Mouse (Mus musculus) gastrocnemius, adult 2 months (tissue): Measurements from ENCODE around the gene Fbxo5. TPM values are rescaled to one million over a fixed set of nuclear protein-coding genes. Genes with fewer than 3 reads are reported as not detected.

Source experiments
- DNase-seq: peaks from one replicate; pipeline ENCODE4 v3.0.0; 2022
- H3K27ac ChIP-seq: fragments of 200-600 bp; 2 replicates; pipeline ENCODE4 v1.8.1; 2022; ENCODE audit warnings: mild to moderate bottlenecking
- H3K4me3 ChIP-seq: fragments of 200-600 bp; 2 replicates; pipeline ENCODE4 v1.8.1; 2022; ENCODE audit warnings: mild to moderate bottlenecking, moderate library complexity
- CTCF ChIP-seq: fragments of 200-600 bp; IDR thresholded peaks from 2 replicates; pipeline ENCODE4 v1.8.1; 2022; ENCODE audit warnings: antibody characterized with exemption, mild to moderate bottlenecking, moderate library complexity
- intact Hi-C: fragments of 180-260 bp; cut with DNase I; formaldehyde crosslinking; loops from one replicate; pipeline ENCODE4 v1.15.1; 2025
- long read RNA-seq, 2 experiments: library from polyadenylated mRNA; stranded (forward); transcript quantifications; one replicate each; pipeline ENCODE4 v2.0.0; 2021
- total RNA-seq, 2 experiments: library from RNA; stranded (reverse); gene quantifications; 2 replicates each; pipeline ENCODE4 v1.2.3; 2021

Fbxo5 gene
- total RNA-seq, result under 1 TPM; 0.36 to 0.45 TPM
- long read RNA-seq, experiment 1, partial matches to known transcripts, result 0 of 1 reads
- long read RNA-seq, experiment 1, other reads (novel, unspliced or antisense), result 0 of 1 reads
- long read RNA-seq, experiment 2, partial matches to known transcripts, result 0 of 2 reads
- long read RNA-seq, experiment 2, other reads (novel, unspliced or antisense), result 0 of 2 reads

- intact Hi-C loops, result loop anchor here (1.0 kb wide), 1 partner anchor 19 kb away; no protein-coding TSS in a partner anchor
- peak within 1 kb of the TSS; percentile 95 for H3K27ac ChIP-seq
- DNase-seq, result peak; percentile 99
- H3K4me3 ChIP-seq, result peak within 1 kb of the TSS; percentile 77
- no peak for TF ChIP-seq CTCF
Observed at GRCm38 (mm10) chr10:5805243-5805730, at the start of gene Fbxo5. Fbxo5 (minus strand) TSS chr10:5805600.

- no peak for DNase-seq
- Histone ChIP-seq H3K4me3 (no peak overlapping the region), H3K27ac (no peak overlapping the region)
- intact Hi-C loops, result no loop called here
- no peak for TF ChIP-seq CTCF
Observed at GRCm38 (mm10) chr10:5853290-5853868, 48.0 kb upstream of the Fbxo5 start.

- DNase-seq, result no peak
- no peak overlapping the region for H3K27ac ChIP-seq
- H3K4me3 ChIP-seq, result no peak overlapping the region
- intact Hi-C loops, result no loop called here
- TF ChIP-seq CTCF, result peak; percentile 55
Observed at GRCm38 (mm10) chr10:5846939-5847338, 41.5 kb upstream of the Fbxo5 start.

DNA sequence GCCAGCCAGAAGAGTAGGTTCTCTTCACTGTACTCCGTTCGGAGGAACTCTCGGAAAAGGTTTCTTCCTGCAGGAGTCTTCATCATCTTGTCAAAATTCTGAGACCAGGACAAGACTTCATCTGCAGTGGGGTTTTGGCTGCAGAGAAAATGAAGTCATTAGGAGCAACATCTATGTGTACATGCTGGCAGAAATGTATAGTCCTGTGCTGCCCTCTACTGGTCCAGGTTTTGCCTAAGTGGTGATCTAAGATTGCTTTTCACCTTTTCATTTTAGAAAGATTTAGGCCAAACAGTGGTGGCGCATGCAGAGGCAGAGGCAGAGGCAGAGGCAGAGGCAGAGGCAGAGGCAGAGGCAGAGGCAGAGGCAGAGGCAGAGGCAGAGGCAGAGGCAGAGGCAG, 36.0 kb upstream of the Fbxo5 start:
- H3K4me3 ChIP-seq, result no peak overlapping the region
- H3K27ac ChIP-seq, result no peak overlapping the region
- intact Hi-C loops, result loop anchor here (5.0 kb wide), 1 partner anchor 39 kb away; no protein-coding TSS in a partner anchor
- peak; percentile 53 for TF ChIP-seq CTCF
- peak; percentile 34 for DNase-seq

DNA sequence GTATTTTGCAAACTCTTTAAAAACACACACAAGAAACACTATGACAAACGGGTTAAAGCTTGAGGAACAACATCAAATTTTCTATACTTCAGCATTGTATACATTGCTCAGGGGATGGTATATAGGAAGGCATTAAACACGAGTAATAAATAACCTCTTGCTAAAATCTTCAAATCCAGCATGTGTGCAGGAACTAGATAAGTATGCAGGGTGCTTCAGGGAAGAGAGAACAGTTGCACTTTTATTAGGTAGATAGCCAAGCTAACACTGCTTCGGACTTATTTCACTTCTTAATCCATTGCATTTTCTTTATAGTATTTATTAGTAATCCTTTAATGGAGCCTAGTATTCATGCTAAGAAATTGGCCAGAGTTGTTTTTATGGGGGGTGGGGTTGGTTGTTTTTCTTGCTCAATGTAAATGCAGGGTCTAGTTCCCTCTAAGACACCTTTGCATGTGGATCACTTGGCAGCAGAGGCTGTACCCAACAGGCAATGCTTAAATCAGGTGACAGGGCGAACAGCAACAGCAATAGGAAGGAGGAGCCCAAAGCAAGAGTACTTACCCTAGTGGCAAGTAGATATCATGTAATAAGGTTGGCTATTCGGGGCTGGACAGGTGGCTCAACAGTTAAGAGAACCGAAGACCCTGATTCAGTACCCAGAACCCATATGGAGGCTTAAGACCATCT, 21.1 kb upstream of the Fbxo5 start:
- H3K4me3 ChIP-seq, result no peak overlapping the region
- no peak overlapping the region for H3K27ac ChIP-seq
- TF ChIP-seq CTCF, result no peak
- DNase-seq, result no peak
- intact Hi-C loops, result no loop called here

GRCm38 (mm10) chr10:5824779-5825178, 19.4 kb upstream of the Fbxo5 start:
- DNase-seq, result no peak
- H3K27ac ChIP-seq, result peak overlapping the region; percentile 93
- peak overlapping the region; percentile 76 for H3K4me3 ChIP-seq
- TF ChIP-seq CTCF, result peak; percentile 77
- intact Hi-C loops, result loop anchor here (1.0 kb wide), 1 partner anchor 19 kb away; the partner anchor contains the start of gene Fbxo5

DNA sequence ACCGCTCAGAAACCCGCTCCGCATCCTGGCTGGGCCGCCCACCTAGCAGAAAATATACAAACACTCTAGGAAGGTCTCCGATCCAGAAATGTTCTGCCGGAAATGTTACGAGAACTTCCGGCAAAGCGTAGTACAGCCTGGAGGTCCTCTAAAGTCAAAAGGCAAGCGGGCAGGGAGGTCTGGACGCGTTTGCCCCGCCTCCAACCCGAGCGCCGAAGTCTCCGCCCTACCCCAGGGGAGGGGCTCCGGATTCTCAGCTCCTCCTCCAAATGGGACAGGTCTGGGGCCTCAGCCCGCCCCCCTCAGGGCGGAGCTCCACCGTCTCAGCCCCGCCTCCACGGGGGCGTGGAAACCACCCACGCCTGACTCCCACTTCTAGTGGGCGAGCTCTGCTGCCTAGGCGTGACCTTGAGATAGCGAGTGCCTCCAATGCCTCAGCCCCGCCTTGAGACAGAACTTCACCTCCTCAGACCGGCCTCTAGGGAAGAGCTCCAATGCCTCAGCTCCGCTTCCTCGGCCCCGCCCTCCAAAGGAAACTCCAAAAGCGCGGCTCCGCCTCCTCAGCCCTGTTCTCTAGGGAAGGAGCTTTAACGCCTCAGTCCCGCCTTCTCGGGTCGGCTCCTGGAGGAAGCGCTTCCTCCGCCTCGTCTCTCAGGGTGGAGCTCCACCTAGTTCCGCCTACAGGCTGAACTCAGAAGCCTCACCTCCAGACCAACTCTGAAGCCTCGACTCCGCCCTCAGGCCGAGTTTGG, 18.5 kb upstream of the Fbxo5 start, which contains the start of gene Mtrf1l:
TSS of gene Mtrf1l (minus strand) at position 171 of the 752 bp plus-strand sequence.
- intact Hi-C loops, result loop anchor here (1.0 kb wide), 1 partner anchor 19 kb away; the partner anchor contains the start of gene Fbxo5
- no peak for TF ChIP-seq CTCF

GRCm38 (mm10) chr10:5823291-5823739, 17.9 kb upstream of the Fbxo5 start:
- TF ChIP-seq CTCF, result no peak
- intact Hi-C loops, result no loop called here
- Histone ChIP-seq H3K4me3 (peak overlapping the region; percentile 76), H3K27ac (peak overlapping the region; percentile 93)
- no peak for DNase-seq

More for the DNA sequence above, 18.5 kb upstream of the Fbxo5 start, which contains the start of gene Mtrf1l:
- peak within 1 kb of the TSS; percentile 76 for H3K4me3 ChIP-seq
- DNase-seq, result peak; percentile 98
- peak within 1 kb of the TSS; percentile 93 for H3K27ac ChIP-seq

DNA sequence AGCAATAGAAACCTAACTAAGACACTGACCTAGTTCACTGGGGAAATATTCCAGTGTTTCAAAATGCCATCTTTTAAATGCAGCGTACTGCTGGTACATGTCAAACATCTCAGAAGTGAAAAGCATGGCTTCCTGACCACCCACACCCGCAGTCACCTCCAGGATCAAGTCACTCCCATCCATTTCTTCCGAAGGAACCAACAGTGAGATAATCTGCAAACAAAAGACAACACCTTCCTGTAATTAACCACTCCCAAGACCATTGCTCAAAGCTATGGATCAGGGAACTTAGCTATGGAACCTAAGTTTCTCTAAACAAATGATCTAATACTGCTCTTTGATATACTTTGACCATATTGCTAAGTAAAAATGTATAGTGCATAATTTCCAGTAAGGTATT, 13.4 kb upstream of the Fbxo5 start:
- no peak for TF ChIP-seq CTCF
- no peak overlapping the region for H3K4me3 ChIP-seq
- DNase-seq, result no peak
- intact Hi-C loops, result no loop called here
- H3K27ac ChIP-seq, result no peak overlapping the region

DNA sequence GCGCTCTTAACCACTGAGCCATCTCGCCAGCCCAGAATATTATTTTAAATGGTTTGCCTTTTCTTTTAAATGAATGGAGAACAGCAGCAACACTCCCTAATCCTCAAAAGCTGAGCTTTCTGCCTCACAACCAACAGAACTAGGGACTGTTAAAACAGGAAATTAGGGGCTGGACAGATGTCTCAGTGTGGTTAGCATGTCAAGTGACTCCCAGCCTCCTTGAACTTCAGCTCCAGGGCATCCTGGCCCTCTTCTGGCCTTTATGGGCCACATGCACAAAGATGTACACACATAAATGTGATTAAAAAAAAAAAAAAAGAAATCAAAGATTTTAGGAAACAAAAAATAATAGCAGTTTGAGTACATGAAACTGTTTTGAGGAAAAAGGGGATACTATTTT, 10.6 kb upstream of the Fbxo5 start:
- Histone ChIP-seq H3K4me3 (no peak overlapping the region), H3K27ac (no peak overlapping the region)
- DNase-seq, result no peak
- no peak for TF ChIP-seq CTCF
- intact Hi-C loops, result no loop called here

DNA sequence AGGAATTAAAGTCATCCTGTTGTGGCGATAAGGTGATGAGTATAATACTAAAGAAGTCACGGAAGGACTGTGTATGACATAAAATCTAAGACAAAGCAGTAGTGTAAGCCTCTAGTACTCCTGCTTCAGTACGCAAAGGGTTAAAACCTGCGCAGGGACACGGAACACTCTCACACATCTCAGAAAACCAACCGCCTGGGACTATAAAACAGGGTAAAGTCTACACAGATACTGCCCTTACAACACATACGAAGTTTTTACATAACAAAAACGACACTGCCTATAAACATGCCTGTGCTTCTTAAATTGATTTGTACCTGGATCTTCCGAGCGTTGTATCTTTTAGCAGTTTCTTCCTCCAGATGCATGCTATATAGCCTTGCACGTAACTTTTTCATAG, 8.3 kb upstream of the Fbxo5 start:
- Histone ChIP-seq H3K27ac (no peak overlapping the region), H3K4me3 (no peak overlapping the region)
- intact Hi-C loops, result no loop called here
- no peak for DNase-seq
- TF ChIP-seq CTCF, result no peak

- no peak for DNase-seq
- intact Hi-C loops, result no loop called here
Observed at GRCm38 (mm10) chr10:5807683-5808082, 2.3 kb upstream of the Fbxo5 start.

More at GRCm38 (mm10) chr10:5807683-5808082, 2.3 kb upstream of the Fbxo5 start:
- no peak for TF ChIP-seq CTCF
- Histone ChIP-seq H3K4me3 (no peak overlapping the region), H3K27ac (no peak overlapping the region)
